Mouse (Mus musculus) cerebellum, adult 2 months (tissue): ENCODE data around the gene Wfikkn1.

Experiments used
- CTCF ChIP-seq: fragments of 200-500 bp; IDR thresholded peaks from 2 replicates; pipeline ENCODE4 v1.5.1; 2011; ENCODE audit warnings: low read depth, mild to moderate bottlenecking, control low read depth, low read length, moderate library complexity, borderline replicate concordance; ENCODE audit not compliant: insufficient read depth
- POLR2A ChIP-seq: fragments of 200-500 bp; IDR thresholded peaks from 2 replicates; pipeline ENCODE4 v1.6.1; 2011; ENCODE audit warnings: low read length, control low read depth, borderline replicate concordance; ENCODE audit not compliant: insufficient read depth

- TF ChIP-seq CTCF (no peak), POLR2A (no peak)
Observed at GRCm38 (mm10) chr17:25916931-25917647, 36.4 kb upstream of the Wfikkn1 start.
